Mouse (Mus musculus) forebrain, embryonic 15.5 days (tissue): ENCODE results near the gene Tppp3. TPM values are rescaled to one million over a fixed set of nuclear protein-coding genes. Genes with fewer than 3 reads are reported as not detected.
A peak's percentile ranks its signal among the peaks of the same experiment; 100 is the strongest.

ENCODE experiments used
- ATAC-seq: fragments of 200-750 bp; cut with Nextera tagmentation; replicated peaks from 2 replicates; pipeline ENCODE4 v1.8.0; 2017; ENCODE audit warnings: mild to moderate bottlenecking, moderate TSS enrichment, moderate library complexity
- H3K27ac ChIP-seq: fragments of 300-500 bp; sonication (generic); replicated peaks from 2 replicates; pipeline ENCODE4 v1.5.1; 2015; ENCODE audit warnings: mild to moderate bottlenecking, inconsistent platforms
- H3K27me3 ChIP-seq: fragments of 300-500 bp; sonication (generic); 2 replicates; pipeline ENCODE4 v1.6.1; 2015; ENCODE audit warnings: inconsistent platforms
- H3K36me3 ChIP-seq: fragments of 300-500 bp; sonication (generic); 2 replicates; pipeline ENCODE4 v1.6.1; 2015; ENCODE audit warnings: mild to moderate bottlenecking, inconsistent platforms
- H3K4me1 ChIP-seq: fragments of 300-500 bp; sonication (generic); 2 replicates; pipeline ENCODE4 v1.6.1; 2015; ENCODE audit warnings: inconsistent platforms
- H3K4me2 ChIP-seq: fragments of 300-500 bp; sonication (generic); replicated peaks from 2 replicates; pipeline ENCODE4 v1.6.1; 2015; ENCODE audit warnings: mild to moderate bottlenecking, inconsistent platforms
- H3K4me3 ChIP-seq: fragments of 300-500 bp; sonication (generic); 2 replicates; pipeline ENCODE4 v1.5.1; 2015; ENCODE audit warnings: mild to moderate bottlenecking, inconsistent platforms
- H3K9ac ChIP-seq: fragments of 300-500 bp; sonication (generic); replicated peaks from 2 replicates; pipeline ENCODE4 v1.6.1; 2015; ENCODE audit warnings: mild to moderate bottlenecking, inconsistent platforms
- H3K9me3 ChIP-seq: fragments of 300-500 bp; sonication (generic); 2 replicates; pipeline ENCODE4 v1.6.1; 2016; ENCODE audit warnings: inconsistent platforms
- WGBS: fragments of 180-500 bp; shearing (Covaris S2); methylation state at CpG from one replicate; pipeline ENCODE4 v1.1.7; 2015; ENCODE audit warnings: mixed read lengths; 5-methylcytosine and 5-hydroxymethylcytosine counted together
- polyA plus RNA-seq: library from polyadenylated mRNA; unstranded; fragments of >200 nt; fragmentation: Nextera tagmentation; extraction: Ambion mirVana; gene quantifications from 2 replicates; pipeline ENCODE4 v1.2.1, GENCODE M21; 2015

Gene Tppp3
- polyA plus RNA-seq, 1 experiment from 2014 or later: 54.8 TPM

DNA sequence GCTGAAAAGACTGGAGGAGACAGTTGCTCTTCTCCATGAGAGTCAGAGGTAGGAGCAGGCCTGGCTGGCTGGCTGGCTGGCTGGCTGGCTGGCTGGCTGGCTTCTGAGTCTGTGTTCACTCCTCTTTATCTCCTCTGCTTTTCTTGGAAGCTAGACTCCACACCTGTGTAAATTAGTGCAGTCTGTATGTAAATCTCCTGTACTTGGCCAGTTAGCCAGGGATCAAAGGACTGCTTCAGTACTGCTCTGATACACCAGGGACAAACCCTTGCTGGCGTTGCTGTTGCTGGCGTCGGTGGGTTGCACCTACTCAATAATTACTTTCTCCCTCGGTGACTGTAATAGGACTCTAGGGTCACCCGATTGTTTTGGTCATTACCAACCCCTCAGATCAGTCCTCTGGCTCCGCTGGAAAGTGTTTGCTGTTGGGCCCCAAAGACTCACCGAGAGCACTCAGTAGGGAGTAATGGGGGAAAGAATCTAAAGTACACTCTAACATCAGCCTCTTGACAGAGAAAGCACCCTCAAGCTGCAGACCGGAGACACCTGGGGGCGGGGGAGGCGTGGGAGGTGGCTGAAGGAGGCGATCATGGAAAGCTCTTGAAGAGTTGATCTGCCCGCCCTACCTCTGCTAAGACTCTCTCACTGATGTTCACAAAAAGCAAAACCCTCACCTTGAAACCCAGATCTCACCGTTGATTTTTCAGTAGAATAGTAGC is 10.1 kb downstream of the Tppp3 start:
- H3K27ac ChIP-seq: no peak overlapping the region
- no peaks in the 10 kb centered on the region for H3K36me3 ChIP-seq
- H3K4me1 ChIP-seq: peaks cover under 1% of the 10 kb centered on the region; the same call in 1 of the 2 replicates
- H3K9me3 ChIP-seq: no peaks in the 10 kb centered on the region
- no peak overlapping the region for H3K4me2 ChIP-seq
- WGBS: 78% methylated on average over 13 of the region's 13 CpGs
- H3K9ac ChIP-seq: no peak overlapping the region
- H3K4me3 ChIP-seq: no peak overlapping the region
- no peaks in the 10 kb centered on the region for H3K27me3 ChIP-seq
- ATAC-seq: no peak

DNA sequence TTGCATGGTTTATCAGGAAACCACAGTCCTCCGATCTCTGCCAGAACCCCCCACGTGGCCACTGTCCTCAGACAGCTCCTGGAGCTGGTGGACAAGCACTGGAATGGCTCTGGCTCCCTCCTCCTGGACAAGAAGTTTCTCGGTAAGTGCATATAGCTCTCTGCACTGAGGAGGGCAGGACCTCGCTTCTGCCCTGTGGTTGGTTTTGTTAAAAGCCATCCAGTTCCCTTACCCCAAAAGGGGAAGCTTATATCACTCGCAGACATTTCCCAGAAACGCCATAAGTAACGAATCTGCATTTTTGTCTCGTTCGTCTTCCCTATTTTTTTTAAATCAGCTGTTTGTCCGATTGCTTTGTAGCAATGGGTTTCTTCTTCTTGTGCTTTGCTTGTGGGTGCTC is 16.1 kb downstream of the Tppp3 start:
- Histone ChIP-seq H3K4me3 (no peak overlapping the region), H3K27me3 (no peaks in the 10 kb centered on the region), H3K4me2 (no peak overlapping the region), H3K9me3 (no peaks in the 10 kb centered on the region), H3K36me3 (no peaks in the 10 kb centered on the region), H3K27ac (no peak overlapping the region), H3K4me1 (peaks cover 10% of the 10 kb centered on the region), H3K9ac (no peak overlapping the region)
- no peak for ATAC-seq
- 66% methylated on average over 10 of the region's 10 CpGs for WGBS

DNA sequence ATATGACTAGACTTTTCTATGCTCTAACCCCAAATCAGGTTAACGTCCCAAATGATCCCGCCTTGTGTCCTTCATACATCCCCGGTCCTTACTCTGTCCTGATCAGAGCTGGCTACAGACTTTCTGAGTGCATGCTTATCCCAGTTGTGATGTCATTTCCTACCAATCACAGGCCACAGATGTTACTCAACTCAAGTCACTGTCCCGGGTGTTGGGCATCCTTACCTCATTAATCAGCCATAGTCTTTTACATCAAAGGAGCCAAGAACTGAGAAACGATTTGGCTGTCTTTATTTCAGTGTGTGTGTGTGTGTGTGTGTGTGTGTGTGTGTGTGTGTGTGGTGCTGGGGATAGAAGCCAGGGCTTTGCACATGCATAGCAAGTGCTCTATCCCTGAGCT is 17.2 kb downstream of the Tppp3 start:
- no peaks in the 10 kb centered on the region for H3K9me3 ChIP-seq
- WGBS: 60% methylated on average over 5 of the region's 5 CpGs
- no peaks in the 10 kb centered on the region for H3K27me3 ChIP-seq
- H3K9ac ChIP-seq: no peak overlapping the region
- peaks cover 10% of the 10 kb centered on the region for H3K4me1 ChIP-seq
- H3K4me3 ChIP-seq: no peak overlapping the region
- ATAC-seq: no peak
- H3K27ac ChIP-seq: no peak overlapping the region
- H3K4me2 ChIP-seq: no peak overlapping the region
- no peaks in the 10 kb centered on the region for H3K36me3 ChIP-seq

GRCm38 (mm10) chr8:105453296-105453695 is 18.0 kb downstream of the Tppp3 start:
- no peak overlapping the region for H3K4me2 ChIP-seq
- H3K36me3 ChIP-seq: no peaks in the 10 kb centered on the region
- no peak overlapping the region for H3K27ac ChIP-seq
- whole genome bisulfite sequencing: 80% methylated on average over 5 of the region's 5 CpGs
- H3K4me1 ChIP-seq: peaks cover 10% of the 10 kb centered on the region
- ATAC-seq: no peak
- H3K9ac ChIP-seq: no peak overlapping the region
- H3K9me3 ChIP-seq: no peaks in the 10 kb centered on the region
- no peak overlapping the region for H3K4me3 ChIP-seq
- H3K27me3 ChIP-seq: no peaks in the 10 kb centered on the region

- Histone ChIP-seq H3K4me3 (no peak overlapping the region), H3K4me2 (no peak overlapping the region), H3K4me1 (peaks cover 10% of the 10 kb centered on the region), H3K27me3 (no peaks in the 10 kb centered on the region), H3K9me3 (no peaks in the 10 kb centered on the region), H3K36me3 (no peaks in the 10 kb centered on the region), H3K27ac (no peak overlapping the region), H3K9ac (no peak overlapping the region)
- WGBS: 42% methylated on average over 15 of the region's 15 CpGs
- ATAC-seq: no peak
These were observed 19.3 kb downstream of the Tppp3 start for GRCm38 (mm10) chr8:105451903-105452603.

GRCm38 (mm10) chr8:105450977-105451376 is 20.3 kb downstream of the Tppp3 start:
- ATAC-seq: no peak
- H3K4me2 ChIP-seq: no peak overlapping the region
- no peak overlapping the region for H3K9ac ChIP-seq
- peaks cover 13% of the 10 kb centered on the region for H3K4me1 ChIP-seq
- no peaks in the 10 kb centered on the region for H3K9me3 ChIP-seq
- no peak overlapping the region for H3K4me3 ChIP-seq
- no peaks in the 10 kb centered on the region for H3K36me3 ChIP-seq
- H3K27ac ChIP-seq: no peak overlapping the region
- WGBS: 6% methylated on average over 1 of the region's 1 CpGs
- H3K27me3 ChIP-seq: no peaks in the 10 kb centered on the region

DNA sequence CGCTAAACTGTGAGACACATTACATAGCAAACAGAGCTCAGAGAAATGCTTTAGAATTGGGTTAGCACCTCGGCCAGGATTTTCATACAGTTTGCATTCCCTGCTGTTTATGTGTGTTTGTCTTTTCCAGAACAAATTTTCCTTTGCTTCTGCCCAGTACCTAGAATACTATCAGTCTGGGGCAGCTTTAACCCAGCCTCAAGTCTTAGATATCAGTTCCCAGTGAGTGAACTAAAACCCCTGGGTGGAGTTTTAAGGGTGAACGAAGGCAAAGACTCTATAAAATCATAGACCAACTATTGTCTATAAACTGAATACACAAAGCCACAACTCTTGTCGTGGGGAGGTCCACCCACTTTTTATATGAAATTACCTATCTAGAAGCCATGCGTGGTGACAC is 22.7 kb downstream of the Tppp3 start:
- Histone ChIP-seq H3K27ac (no peak overlapping the region), H3K9ac (no peak overlapping the region), H3K4me3 (no peak overlapping the region), H3K4me2 (no peak overlapping the region), H3K9me3 (no peaks in the 10 kb centered on the region), H3K36me3 (no peaks in the 10 kb centered on the region), H3K27me3 (no peaks in the 10 kb centered on the region), H3K4me1 (peaks cover 22% of the 10 kb centered on the region)
- no peak for ATAC-seq
- 88% methylated on average over 5 of the region's 5 CpGs for WGBS

GRCm38 (mm10) chr8:105448188-105448587 is 23.1 kb downstream of the Tppp3 start:
- no peak overlapping the region for H3K27ac ChIP-seq
- 96% methylated on average over 3 of the region's 3 CpGs for WGBS
- no peaks in the 10 kb centered on the region for H3K9me3 ChIP-seq

GRCm38 (mm10) chr8:105446127-105446552 is 25.2 kb downstream of the Tppp3 start:
- Histone ChIP-seq H3K27me3 (no peaks in the 10 kb centered on the region), H3K4me1 (peaks cover 12% of the 10 kb centered on the region), H3K9me3 (no peaks in the 10 kb centered on the region), H3K9ac (no peak overlapping the region), H3K4me3 (no peak overlapping the region), H3K27ac (peak overlapping the region; percentile 42), H3K4me2 (0 out of 2 replicates have a peak overlapping the region, but pooled peaks have one; percentile 8), H3K36me3 (no peaks in the 10 kb centered on the region)
- 11% methylated on average over 4 of the region's 4 CpGs for WGBS
- no peak for ATAC-seq

More at GRCm38 (mm10) chr8:105448188-105448587, 23.1 kb downstream of the Tppp3 start:
- ATAC-seq: no peak
- no peaks in the 10 kb centered on the region for H3K36me3 ChIP-seq
- H3K4me3 ChIP-seq: no peak overlapping the region
- no peak overlapping the region for H3K9ac ChIP-seq
- H3K4me1 ChIP-seq: peaks cover 22% of the 10 kb centered on the region
- no peaks in the 10 kb centered on the region for H3K27me3 ChIP-seq
- H3K4me2 ChIP-seq: no peak overlapping the region

- Histone ChIP-seq H3K36me3 (no peaks in the 10 kb centered on the region), H3K27me3 (no peaks in the 10 kb centered on the region), H3K4me1 (peaks cover 12% of the 10 kb centered on the region), H3K27ac (peak overlapping the region; percentile 42), H3K4me3 (no peak overlapping the region), H3K9ac (no peak overlapping the region), H3K4me2 (0 out of 2 replicates have a peak overlapping the region, but pooled peaks have one; percentile 8), H3K9me3 (no peaks in the 10 kb centered on the region)
- 14% methylated on average over 11 of the region's 11 CpGs for WGBS
- peak; percentile 73 for ATAC-seq
These were observed 25.8 kb downstream of the Tppp3 start for GRCm38 (mm10) chr8:105445296-105446126.

DNA sequence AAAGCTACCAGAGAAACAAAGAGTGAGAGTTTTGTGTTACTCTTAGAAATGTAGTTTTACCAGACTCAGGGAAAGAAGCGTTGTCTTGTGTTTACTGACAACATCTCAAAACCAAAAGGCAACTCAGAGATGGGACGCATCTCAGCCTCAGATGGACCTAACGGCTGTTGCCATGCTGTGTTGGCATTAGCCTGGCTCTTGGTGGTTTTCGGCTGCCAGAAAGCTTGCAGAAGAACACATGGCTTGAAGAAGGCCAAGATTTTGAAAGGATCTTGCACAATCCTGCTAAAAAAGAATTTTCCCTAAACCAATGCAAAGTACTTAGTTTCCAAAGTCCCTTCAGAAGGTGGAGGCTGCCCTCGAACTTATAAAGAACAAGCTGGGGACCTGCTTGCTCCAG is 28.7 kb downstream of the Tppp3 start:
- H3K4me2 ChIP-seq: no peak overlapping the region
- H3K4me1 ChIP-seq: peaks cover 12% of the 10 kb centered on the region
- no peaks in the 10 kb centered on the region for H3K36me3 ChIP-seq
- no peak for ATAC-seq
- H3K27me3 ChIP-seq: no peaks in the 10 kb centered on the region
- 84% methylated on average over 5 of the region's 5 CpGs for WGBS
- H3K9me3 ChIP-seq: no peaks in the 10 kb centered on the region
- H3K4me3 ChIP-seq: no peak overlapping the region
- no peak overlapping the region for H3K27ac ChIP-seq
- no peak overlapping the region for H3K9ac ChIP-seq

GRCm38 (mm10) chr8:105441433-105441832 is 29.9 kb downstream of the Tppp3 start:
- no peak overlapping the region for H3K4me3 ChIP-seq
- no peaks in the 10 kb centered on the region for H3K9me3 ChIP-seq
- no peaks in the 10 kb centered on the region for H3K27me3 ChIP-seq
- no peak overlapping the region for H3K4me2 ChIP-seq
- H3K36me3 ChIP-seq: no peaks in the 10 kb centered on the region
- no peak overlapping the region for H3K9ac ChIP-seq
- H3K4me1 ChIP-seq: peaks cover 12% of the 10 kb centered on the region
- WGBS: 9% methylated on average over 6 of the region's 6 CpGs
- no peak for ATAC-seq
- no peak overlapping the region for H3K27ac ChIP-seq
